Mouse (Mus musculus) midbrain, embryonic 16.5 days (tissue): Measurements from ENCODE around the gene Pxt1. TPM values are rescaled to one million over a fixed set of nuclear protein-coding genes. Genes with fewer than 3 reads are reported as not detected.
"Not testable (repeated sequence)": the region's sequence is repeated elsewhere in the genome, so short reads cannot be mapped to it uniquely, and the experiment has no call there.

Experiments
- ATAC-seq: fragments of 200-750 bp; cut with Nextera tagmentation; 2 replicates; pipeline ENCODE4 v1.8.0; 2017; ENCODE audit warnings: moderate TSS enrichment
- H3K27ac ChIP-seq: fragments of 300-500 bp; sonication (generic); 2 replicates; pipeline ENCODE4 v1.5.1; 2014; ENCODE audit warnings: mild to moderate bottlenecking, low read length, mixed read lengths
- H3K27me3 ChIP-seq: fragments of 300-500 bp; sonication (generic); 2 replicates; pipeline ENCODE4 v1.6.1; 2014; ENCODE audit warnings: low read depth, low read length, mixed read lengths; ENCODE audit not compliant: control insufficient read depth, insufficient read depth
- H3K36me3 ChIP-seq: fragments of 300-500 bp; sonication (generic); 2 replicates; pipeline ENCODE4 v1.6.1; 2014; ENCODE audit warnings: mild to moderate bottlenecking, low read length, moderate library complexity, mixed read lengths; ENCODE audit not compliant: control insufficient read depth, insufficient read depth
- H3K4me1 ChIP-seq: fragments of 300-500 bp; sonication (generic); 2 replicates; pipeline ENCODE4 v1.6.1; 2014; ENCODE audit warnings: mild to moderate bottlenecking, low read length, mixed read lengths; ENCODE audit not compliant: control insufficient read depth, insufficient read depth
- H3K4me2 ChIP-seq: fragments of 300-500 bp; sonication (generic); 2 replicates; pipeline ENCODE4 v1.6.1; 2014; ENCODE audit warnings: mild to moderate bottlenecking, low read length, mixed read lengths
- H3K4me3 ChIP-seq: fragments of 300-500 bp; sonication (generic); 2 replicates; pipeline ENCODE4 v1.5.1; 2014; ENCODE audit warnings: low read depth, mild to moderate bottlenecking, low read length, moderate library complexity, mixed read lengths
- H3K9ac ChIP-seq: fragments of 300-500 bp; sonication (generic); 2 replicates; pipeline ENCODE4 v1.6.1; 2014; ENCODE audit warnings: low read depth, low read length, mixed read lengths
- H3K9me3 ChIP-seq: fragments of 300-500 bp; sonication (generic); replicated peaks from 2 replicates; pipeline ENCODE4 v1.6.1; 2014; ENCODE audit warnings: mild to moderate bottlenecking, low read length, mixed read lengths; ENCODE audit not compliant: control insufficient read depth, poor library complexity, severe bottlenecking
- WGBS: fragments of 180-500 bp; shearing (Covaris S2); extraction: QIAGEN DNeasy Blood & Tissue Kit; methylation state at CpG from one replicate; pipeline ENCODE4 v1.1.7; 2014; 5-methylcytosine and 5-hydroxymethylcytosine counted together
- polyA plus RNA-seq: library from polyadenylated mRNA; unstranded; fragments of >200 nt; fragmentation: Nextera tagmentation; extraction: Ambion mirVana; gene quantifications from 2 replicates; pipeline ENCODE4 v1.2.1, GENCODE M21; 2015

The Pxt1 gene
- polyA plus RNA-seq: not detected in 2 replicates

- Histone ChIP-seq H3K4me1 (no peaks in the 10 kb centered on the region), H3K9ac (no peak within 1 kb of the TSS), H3K27me3 (no peaks in the 10 kb centered on the region), H3K27ac (no peak within 1 kb of the TSS), H3K4me3 (no peak within 1 kb of the TSS), H3K36me3 (no peaks in the 10 kb centered on the region), H3K4me2 (no peak within 1 kb of the TSS), H3K9me3 (no peaks in the 10 kb centered on the region; the same call in 1 of the 2 replicates)
- 92% methylated on average over 7 of the region's 7 CpGs for WGBS
- no peak for ATAC-seq
Observed at GRCm38 (mm10) chr17:28943740-28944139, at the start of gene Pxt1. Pxt1 (minus strand) TSS chr17:28943840.

GRCm38 (mm10) chr17:28993004-28993403 is 49.4 kb upstream of the Pxt1 start:
- not testable (repeated sequence) for H3K27ac ChIP-seq, H3K4me2 ChIP-seq, H3K27me3 ChIP-seq, H3K4me1 ChIP-seq, H3K9me3 ChIP-seq, H3K9ac ChIP-seq, H3K4me3 ChIP-seq, ATAC-seq
- 100% methylated on average over 1 of the region's 1 CpGs for WGBS
- H3K36me3 ChIP-seq: peaks cover 26% of the 10 kb centered on the region

GRCm38 (mm10) chr17:28992105-28992504 is 48.5 kb upstream of the Pxt1 start:
- Histone ChIP-seq H3K9ac (no peak overlapping the region), H3K27ac (no peak overlapping the region), H3K9me3 (no peaks in the 10 kb centered on the region), H3K4me3 (no peak overlapping the region), H3K27me3 (no peaks in the 10 kb centered on the region), H3K4me1 (no peaks in the 10 kb centered on the region), H3K4me2 (no peak overlapping the region), H3K36me3 (peaks cover 32% of the 10 kb centered on the region)
- no peak for ATAC-seq
- WGBS: 72% methylated on average over 7 of the region's 7 CpGs

- no peaks in the 10 kb centered on the region for H3K4me1 ChIP-seq
- H3K4me2 ChIP-seq: no peak overlapping the region
- no peak overlapping the region for H3K4me3 ChIP-seq
- ATAC-seq: no peak
- no peak overlapping the region for H3K27ac ChIP-seq
- H3K27me3 ChIP-seq: no peaks in the 10 kb centered on the region
- H3K9me3 ChIP-seq: no peaks in the 10 kb centered on the region
- H3K9ac ChIP-seq: no peak overlapping the region
- peaks cover 39% of the 10 kb centered on the region for H3K36me3 ChIP-seq
- WGBS: 89% methylated on average over 9 of the region's 9 CpGs
Observed at GRCm38 (mm10) chr17:28991286-28991685, 47.6 kb upstream of the Pxt1 start.

- no peak overlapping the region for H3K4me3 ChIP-seq
- WGBS: 69% methylated on average over 4 of the region's 4 CpGs
- H3K4me1 ChIP-seq: no peaks in the 10 kb centered on the region
- no peak overlapping the region for H3K9ac ChIP-seq
- H3K27me3 ChIP-seq: no peaks in the 10 kb centered on the region
- peaks cover 44% of the 10 kb centered on the region for H3K36me3 ChIP-seq
- no peak overlapping the region for H3K4me2 ChIP-seq
- H3K9me3 ChIP-seq: no peaks in the 10 kb centered on the region
- ATAC-seq: no peak
- no peak overlapping the region for H3K27ac ChIP-seq
Observed at GRCm38 (mm10) chr17:28990060-28990459, 46.4 kb upstream of the Pxt1 start.

GRCm38 (mm10) chr17:28988996-28989395 is 45.4 kb upstream of the Pxt1 start:
- Histone ChIP-seq H3K36me3 (peaks cover 40% of the 10 kb centered on the region), H3K4me1 (no peaks in the 10 kb centered on the region), H3K27ac (no peak overlapping the region), H3K27me3 (no peaks in the 10 kb centered on the region), H3K4me2 (no peak overlapping the region), H3K9ac (no peak overlapping the region), H3K9me3 (no peaks in the 10 kb centered on the region), H3K4me3 (no peak overlapping the region)
- 82% methylated on average over 3 of the region's 3 CpGs for WGBS
- no peak for ATAC-seq

- Histone ChIP-seq H3K4me2 (no peak overlapping the region), H3K4me3 (no peak overlapping the region), H3K4me1 (no peaks in the 10 kb centered on the region), H3K36me3 (peaks cover 40% of the 10 kb centered on the region), H3K9ac (no peak overlapping the region), H3K9me3 (no peaks in the 10 kb centered on the region), H3K27me3 (no peaks in the 10 kb centered on the region), H3K27ac (no peak overlapping the region)
- WGBS: 93% methylated on average over 4 of the region's 4 CpGs
- no peak for ATAC-seq
Observed at GRCm38 (mm10) chr17:28988291-28988690, 44.7 kb upstream of the Pxt1 start.

- WGBS: 67% methylated on average over 4 of the region's 4 CpGs
- ATAC-seq: no peak
- H3K27me3 ChIP-seq: no peaks in the 10 kb centered on the region
- H3K9ac ChIP-seq: no peak overlapping the region
- H3K4me2 ChIP-seq: no peak overlapping the region
- no peaks in the 10 kb centered on the region for H3K9me3 ChIP-seq
- H3K4me1 ChIP-seq: no peaks in the 10 kb centered on the region
- no peak overlapping the region for H3K4me3 ChIP-seq
- H3K36me3 ChIP-seq: peaks cover 44% of the 10 kb centered on the region
- no peak overlapping the region for H3K27ac ChIP-seq
Observed at GRCm38 (mm10) chr17:28987713-28988112, 44.1 kb upstream of the Pxt1 start.

GRCm38 (mm10) chr17:28986833-28987232 is 43.2 kb upstream of the Pxt1 start:
- Histone ChIP-seq H3K27me3 (no peaks in the 10 kb centered on the region), H3K36me3 (peaks cover 46% of the 10 kb centered on the region), H3K4me1 (no peaks in the 10 kb centered on the region), H3K9ac (no peak overlapping the region), H3K4me3 (no peak overlapping the region), H3K4me2 (no peak overlapping the region), H3K9me3 (no peaks in the 10 kb centered on the region), H3K27ac (no peak overlapping the region)
- ATAC-seq: no peak
